Mouse (Mus musculus) cortical plate, adult 2 months (tissue): ENCODE results near the gene Gpr27.

Experiments used
- CTCF ChIP-seq: fragments of 200-500 bp; IDR thresholded peaks from 2 replicates; pipeline ENCODE4 v1.5.1; 2011; ENCODE audit warnings: mild to moderate bottlenecking, control low read depth, low read length; ENCODE audit not compliant: insufficient read depth; ENCODE audit errors: extremely low read depth
- POLR2A ChIP-seq: fragments of 200-500 bp; IDR thresholded peaks from 2 replicates; pipeline ENCODE4 v1.6.1; 2011; ENCODE audit warnings: mild to moderate bottlenecking, low read length, control low read depth; ENCODE audit not compliant: insufficient read depth; ENCODE audit errors: extremely low read depth

DNA sequence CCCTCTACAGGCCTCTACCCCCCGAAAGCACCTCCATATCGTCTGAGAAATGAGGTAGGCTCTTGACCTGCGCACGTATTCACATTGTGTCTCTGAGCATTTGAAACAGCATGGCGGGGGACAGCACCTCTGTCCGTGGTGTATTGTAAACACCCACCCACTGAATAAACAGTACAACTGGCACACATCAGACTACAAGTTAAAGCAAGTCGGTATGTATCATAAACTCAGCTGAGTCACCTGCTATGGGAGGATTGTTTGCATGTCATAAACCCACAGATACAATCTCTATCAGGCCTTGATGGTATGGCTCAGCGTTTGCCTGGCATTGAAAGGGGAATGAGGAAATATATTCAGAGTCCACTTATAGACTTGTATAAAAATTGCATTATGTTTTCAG, 15.2 kb upstream of the Gpr27 start:
- no peak for TF ChIP-seq CTCF
- no peak for TF ChIP-seq POLR2A
